Mouse (Mus musculus) cerebellum, postnatal 36 days (tissue): ENCODE results near the gene Camp.

ENCODE experiments used
- DNase-seq, 2 experiments: peaks; one replicate each; pipeline ENCODE4 v3.0.0; 2021 to 2022; ENCODE audit warnings: mixed read lengths in 2 of 2

The Camp gene

DNA sequence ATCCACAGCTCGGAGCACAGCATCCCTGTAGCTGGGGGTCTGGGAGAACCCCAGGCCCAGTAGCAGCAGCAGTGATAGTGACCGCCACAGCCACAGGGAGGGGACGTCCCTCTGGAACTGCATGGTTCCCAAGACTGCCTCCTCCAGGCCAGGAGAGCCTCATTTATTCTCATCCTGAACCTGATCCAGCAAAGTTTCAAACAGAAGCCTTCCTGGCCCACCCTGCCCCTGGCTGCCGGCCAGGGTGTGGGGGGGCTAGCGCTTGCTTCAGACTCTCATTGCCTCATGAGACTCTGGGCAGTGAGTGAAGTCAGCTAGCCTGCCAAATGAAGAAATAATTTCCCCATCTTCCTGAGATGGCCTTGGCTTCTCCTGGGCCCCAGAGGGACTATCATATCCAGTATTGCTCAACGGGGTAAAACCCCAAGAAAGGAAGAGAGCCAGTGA is at the start of gene Camp:
TSS of gene Camp (minus strand) at position 306 of the 447 bp plus-strand sequence.
- no peak for DNase-seq

DNA sequence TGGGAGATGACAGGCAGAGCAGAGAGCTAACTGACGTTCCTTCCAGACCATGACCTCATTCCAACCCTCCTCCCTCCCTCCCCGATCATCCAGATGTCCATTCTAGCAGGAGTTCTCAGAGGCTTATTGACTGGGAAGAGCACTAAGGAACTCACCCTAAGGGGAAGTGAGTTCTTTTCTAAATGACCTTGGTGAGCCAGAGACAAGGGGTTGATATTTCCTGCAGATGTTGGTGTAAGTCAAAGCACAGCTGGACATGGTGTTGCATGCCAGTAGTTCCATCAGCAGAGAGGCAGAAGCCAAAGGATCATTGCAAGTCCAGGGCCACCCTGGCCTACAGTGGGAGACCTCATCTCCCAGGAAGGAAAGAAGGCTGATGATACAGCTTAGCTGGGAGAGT is 48.6 kb upstream of the Camp start:
- no peak for DNase-seq

DNA sequence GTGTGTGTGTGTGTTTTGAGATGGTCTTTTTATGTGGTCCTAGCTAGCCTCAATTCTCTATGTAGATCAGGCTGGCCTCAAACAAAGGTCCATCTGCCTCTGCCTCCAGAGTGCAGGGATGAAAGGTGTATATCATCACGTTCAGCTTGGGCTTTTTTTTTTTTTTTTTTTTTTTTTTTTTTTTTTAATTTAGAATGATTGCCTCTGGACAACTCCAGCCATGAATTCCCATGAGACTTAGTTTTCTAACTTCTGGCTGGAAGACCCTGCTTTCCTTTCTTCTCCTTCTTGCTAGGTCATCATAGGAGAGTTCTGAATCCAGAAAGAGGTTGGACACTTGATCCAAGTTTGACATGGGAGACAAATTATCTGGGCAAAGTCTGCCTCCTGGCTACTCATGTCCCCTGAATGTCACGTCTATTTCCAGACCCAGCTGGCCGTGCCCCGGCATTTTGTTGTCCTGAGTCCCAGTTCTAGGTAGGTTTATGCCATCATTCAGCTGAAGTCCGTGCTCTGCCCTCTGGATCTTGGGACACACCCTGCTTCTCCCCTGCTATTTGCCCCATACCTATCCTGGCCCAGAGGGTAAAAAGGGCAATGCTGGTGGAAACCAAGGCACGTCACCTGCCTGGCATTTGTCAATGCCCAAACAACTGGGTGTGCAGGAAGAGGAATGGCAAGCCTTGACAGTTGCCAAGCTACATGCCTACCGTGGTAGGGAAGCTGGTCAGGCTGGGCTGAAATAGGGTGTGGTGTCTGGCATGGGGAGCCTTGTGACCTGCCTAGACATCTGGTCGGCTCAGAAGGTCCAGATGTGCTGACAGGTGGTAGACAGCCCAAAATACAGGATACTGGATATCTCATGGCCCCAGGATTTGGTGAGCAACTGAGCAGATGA is 47.1 kb upstream of the Camp start:
- DNase-seq: no peak

DNA sequence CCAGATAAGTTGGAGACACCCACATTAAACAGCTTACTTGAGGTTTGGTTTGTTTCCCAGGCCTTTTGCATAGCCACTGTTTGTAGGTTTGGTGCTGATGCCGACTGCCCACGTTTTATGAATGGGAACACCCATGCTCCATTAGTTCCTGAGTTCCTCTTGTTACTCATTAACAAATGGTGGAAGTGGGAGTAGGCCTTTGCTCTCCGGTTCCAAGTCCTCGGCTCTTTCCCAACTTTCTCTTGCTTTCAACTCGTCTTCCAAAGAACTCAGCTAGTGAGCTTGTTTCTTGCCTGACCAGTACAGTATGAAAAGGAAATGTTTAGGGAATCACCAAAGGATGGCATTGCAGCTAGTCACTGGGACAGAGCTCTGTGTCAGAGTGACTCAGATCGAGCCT is 46.2 kb upstream of the Camp start:
- no peak for DNase-seq

DNA sequence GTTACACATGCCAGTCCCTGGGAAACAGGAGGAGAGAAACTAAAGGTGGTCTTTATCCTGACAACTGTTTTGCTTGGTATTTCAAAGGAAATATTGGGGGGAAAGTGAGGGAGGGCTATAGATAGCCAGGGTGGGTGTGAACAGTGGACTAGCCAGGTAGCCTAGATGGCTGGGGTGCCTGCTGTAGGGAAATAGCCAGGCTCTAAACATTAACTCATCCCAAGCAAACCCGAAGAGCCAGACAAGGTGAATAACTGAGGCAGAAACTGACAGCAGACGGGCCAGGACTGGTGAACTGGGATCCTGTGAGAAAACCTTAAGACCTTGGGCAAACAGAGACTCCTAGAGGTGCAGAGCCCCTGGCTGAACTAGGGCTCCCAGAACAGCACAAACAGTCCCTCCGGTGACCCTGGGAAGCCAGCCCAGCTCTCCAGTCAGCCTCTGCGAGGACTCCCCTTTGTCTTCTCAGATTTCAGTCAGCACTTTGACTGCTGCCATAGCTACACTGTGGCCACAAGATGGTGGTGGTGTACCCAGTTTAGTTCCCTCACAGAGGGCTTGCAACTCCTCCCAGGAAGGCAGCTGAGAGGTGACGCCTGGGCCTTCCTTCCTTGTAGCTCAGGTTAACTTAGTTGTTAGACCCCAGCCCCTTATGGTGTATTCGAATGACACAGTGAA is 45.1 kb upstream of the Camp start:
- peak; percentile 41 to 44 for DNase-seq

DNA sequence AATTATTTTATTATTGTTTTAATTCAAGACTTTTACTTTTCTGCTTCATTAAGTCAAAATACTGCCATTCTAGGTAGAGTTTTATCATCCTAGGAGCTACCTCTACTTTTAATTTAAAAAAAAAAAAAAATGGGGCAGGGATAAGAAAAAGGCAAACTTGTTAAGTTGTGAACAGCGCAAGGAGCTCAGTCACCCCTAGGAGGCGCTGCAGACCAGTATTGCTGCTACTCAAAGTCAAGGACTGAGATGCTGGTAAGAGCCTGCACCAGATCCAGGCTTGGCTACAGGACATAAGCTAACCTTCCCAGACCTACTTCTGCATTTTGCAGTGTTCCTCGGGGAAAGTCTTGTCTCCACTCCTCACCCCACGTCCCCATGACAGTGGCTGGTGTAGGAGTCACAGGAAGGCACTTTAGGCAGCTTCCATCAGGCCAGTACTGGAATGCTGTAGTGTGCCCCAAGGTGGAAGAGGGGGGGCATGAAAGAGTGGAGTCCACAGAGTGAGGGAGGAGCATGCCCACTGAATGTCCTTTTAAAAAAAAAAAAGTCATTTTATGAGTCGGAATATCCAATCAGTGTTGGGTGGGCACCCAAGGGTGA is 43.3 kb upstream of the Camp start:
- peak; percentile 85 to 86 for DNase-seq

DNA sequence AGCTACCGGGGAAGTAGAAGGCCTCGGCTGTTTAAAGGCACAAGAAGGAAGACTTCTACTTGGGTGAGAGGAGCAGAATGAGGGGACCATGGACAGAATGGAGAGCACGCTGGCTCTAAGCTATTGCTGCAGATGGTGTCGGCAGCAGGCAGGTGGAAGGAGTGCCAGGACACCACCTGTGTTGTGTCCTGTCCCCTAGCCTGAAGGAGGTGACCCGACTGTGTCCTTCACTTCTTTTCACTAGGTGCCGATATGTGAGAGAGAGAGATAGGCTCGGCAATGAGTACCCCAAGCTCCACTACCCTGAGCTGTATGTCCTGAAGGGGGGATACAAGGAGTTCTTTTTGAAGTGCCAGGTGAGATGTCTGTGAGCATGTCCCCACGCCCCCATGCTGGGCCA is 42.1 kb upstream of the Camp start:
- peak; percentile 46 to 52 for DNase-seq

DNA sequence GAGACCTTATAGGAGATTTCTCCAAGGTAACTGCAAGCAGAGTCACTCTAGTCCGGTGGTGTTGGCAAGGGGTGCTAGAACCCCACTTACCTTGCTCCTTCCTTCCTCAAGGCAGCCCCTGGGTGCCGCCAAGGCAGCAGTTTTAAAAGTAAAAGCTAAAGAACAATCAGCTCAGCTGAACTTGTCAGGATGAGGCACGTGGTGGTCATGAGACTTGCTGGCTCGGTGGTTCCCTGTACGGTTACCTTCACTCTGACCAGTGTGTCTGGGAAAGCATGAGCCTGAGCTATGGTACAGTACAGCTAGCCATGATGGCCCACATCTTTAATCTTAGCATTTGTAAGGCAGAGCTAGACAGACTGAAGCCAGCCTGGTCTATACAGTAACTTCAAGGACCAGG is 37.9 kb upstream of the Camp start:
- DNase-seq: no peak

DNA sequence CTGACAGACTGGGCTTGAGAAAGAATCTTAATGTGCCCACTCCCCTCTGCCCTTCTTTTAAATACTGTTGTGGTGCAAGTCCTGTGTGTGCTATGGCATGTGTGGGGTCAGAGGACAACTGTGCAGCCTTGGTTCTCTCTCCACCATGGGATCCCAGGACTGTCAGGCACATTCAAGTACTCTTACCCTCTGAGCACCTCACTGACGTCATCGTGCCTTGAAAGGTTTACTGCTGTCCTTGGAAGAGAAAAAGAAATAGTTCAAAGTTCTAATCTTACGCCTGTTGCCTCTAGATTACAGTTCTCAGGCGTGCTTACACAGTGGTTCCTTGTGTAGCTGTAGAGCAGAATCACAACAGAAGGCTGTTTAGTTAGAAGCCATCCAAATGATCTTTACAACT is 36.8 kb upstream of the Camp start:
- no peak for DNase-seq

DNA sequence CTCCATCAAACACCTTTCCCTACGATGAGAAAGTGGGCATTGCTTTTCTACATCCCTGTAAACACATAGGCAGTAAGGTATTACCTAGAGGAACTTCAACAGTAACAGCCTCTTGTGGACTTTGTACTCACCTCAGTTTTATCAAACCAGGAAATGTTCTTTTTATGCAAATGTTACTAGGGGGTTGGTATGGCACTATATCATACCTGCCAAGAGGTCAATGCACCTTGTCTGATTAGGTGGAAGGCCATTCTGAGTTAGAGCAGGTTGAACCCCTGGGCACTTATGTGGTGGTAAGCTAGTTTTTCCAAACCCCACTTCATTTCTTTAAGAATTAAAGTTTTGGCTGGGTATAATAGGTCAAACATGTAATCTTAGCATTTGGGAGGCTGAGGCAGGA is 29.9 kb upstream of the Camp start:
- no peak for DNase-seq

DNA sequence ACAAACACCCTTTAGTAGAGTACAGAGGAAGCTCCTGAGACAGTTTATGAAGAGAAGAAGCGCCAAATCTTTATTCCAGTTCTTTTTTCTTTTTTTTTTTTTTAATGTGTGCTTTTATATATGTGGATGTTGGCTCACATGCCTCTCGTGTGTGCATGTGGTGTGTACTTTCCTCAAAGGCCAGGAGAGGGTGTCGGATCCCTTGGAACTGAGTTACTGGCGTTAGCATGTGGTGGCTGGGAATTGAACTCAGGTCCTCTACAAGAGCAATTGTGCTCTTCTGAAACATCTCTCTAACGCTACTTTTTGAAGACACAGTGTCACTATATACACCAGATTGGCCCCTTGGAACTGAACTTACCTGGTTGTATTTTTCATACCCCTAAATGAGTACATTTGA is 28.2 kb upstream of the Camp start:
- DNase-seq: no peak

DNA sequence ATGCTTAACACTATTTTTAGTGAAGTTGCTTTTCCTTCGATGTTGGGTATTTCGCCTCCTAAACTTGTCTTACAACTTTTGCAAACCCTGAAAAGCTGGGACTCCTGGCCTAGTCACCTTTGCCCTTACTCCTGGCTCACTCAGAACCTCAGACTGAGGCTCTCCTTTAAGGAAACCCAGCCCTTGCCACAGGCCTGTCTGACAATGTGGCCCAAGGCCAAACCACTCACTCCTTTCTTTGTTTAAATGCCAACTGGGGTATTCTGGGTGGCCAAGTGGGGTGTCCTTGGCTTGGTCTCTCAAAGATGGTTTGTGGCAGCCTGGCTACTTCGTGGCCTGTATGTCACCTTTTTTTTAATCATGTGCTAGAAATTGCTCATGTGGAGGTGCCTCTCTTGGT is 27.3 kb upstream of the Camp start:
- no peak for DNase-seq

DNA sequence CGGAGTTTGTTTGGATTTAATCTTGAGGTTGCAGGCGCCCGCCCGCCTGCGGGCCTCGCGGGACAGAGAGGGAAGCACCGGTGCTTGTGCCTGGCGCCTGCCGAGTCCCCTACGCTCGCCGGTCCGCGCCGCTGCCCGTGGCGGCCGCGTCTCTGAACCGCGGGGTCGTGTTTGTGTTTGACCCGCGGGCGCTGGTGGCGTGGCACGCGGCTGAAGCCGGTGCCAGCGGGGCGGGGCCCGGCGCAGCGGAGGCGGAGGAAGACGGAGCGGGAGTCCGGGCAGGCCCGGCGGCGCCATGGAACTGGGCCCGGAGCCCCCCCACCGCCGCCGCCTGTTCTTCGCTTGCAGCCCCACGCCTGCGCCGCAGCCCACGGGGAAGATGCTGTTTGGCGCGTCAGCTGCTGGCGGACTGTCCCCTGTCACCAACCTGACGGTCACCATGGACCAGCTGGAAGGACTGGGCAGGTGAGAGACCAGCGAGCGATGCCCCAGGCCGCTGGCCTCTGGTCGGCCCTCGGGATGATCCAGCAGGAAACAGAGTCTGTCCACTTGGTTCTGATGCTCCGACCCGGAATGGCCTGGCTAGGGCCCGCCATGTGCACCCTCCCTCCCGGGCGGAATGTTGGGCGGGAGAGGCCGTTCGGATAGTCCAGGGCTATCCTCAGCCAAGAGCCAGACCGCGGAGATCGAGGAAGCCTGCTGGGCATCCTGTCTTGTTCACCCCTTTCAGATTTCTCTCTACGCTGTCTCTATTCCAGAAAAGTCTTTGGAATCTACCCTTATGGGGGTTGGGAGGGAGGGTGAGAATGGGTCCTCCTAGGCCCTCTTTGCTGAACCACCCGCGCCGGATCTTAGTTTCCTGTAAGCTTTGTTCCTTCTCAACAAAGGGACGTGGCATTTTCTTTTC is 26.5 kb upstream of the Camp start:
- peak; percentile 68 to 80 for DNase-seq

DNA sequence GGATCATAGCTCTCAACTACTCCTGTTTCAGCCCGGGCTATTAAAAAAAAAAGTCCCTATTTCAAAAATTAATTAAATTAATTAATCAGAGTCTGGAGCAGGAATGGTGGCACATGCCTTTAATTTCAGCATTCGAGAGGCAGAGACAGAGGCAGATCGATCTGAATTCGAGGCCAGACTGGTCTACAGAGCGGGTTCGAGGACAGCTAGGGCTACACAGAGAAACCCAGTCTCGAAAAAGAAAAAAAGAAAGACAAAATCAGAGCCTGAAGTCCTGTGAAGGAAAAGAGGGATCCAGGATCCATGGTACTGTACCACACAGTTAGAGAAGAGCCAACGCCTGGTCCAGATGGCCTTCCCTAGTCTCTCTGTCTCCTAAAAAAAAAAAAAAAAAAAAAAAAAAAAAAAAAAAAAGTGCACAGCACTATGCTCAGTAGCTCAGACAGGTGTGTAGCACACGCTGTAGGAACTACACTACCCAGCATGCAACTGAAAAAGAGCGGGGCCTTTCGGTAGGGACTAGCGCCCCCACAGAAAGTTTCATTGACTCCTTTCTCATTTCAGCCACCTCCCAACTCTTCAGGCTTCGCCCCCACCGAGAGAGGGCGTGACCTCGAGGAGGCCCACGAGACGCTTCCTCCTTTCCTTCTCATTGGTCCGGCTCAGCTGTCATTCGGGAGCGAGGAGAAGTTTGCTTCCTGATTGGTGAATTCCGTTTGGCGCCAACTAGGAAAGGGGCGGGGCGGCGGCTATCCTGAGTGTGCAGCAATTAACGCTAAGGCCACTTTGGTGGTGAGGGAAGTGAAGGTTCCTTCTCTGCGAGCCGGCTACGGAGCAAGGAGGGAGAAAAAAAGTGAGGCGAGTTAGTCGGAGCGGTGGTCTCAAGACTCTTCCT is 25.6 kb upstream of the Camp start, which contains the start of gene Cdc25a:
TSS of gene Cdc25a (plus strand) at position 783 of the 895 bp plus-strand sequence.
- peak; percentile 97 to 98 for DNase-seq

DNA sequence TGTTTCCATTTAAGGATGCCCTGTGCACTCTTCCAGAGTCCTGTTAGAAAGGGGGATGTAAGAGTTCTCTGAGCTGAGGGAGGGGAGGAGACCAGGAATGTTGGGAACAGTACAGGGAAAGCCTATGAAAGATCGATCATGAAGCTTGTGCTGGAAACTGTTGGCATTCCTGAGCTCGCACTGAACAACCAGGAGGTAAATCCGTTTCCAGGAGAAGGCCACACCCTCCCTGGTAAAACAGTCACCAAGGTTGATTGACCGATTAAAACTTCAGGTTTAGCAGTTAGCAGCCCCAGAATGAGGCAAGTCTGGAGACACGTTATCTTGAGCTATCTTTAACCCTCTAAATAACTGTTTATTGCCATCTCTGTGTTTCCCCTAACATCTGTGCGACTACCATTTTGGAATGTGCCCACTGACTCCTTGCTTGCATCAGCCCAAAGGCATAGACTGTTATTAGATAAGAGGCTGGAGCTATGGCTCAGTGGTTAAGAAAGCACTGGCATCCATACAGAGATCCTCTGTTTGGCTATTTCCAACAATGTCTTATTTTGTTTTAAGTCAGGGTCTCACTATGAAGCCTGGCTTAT is 21.7 kb upstream of the Camp start:
- DNase-seq: no peak

DNA sequence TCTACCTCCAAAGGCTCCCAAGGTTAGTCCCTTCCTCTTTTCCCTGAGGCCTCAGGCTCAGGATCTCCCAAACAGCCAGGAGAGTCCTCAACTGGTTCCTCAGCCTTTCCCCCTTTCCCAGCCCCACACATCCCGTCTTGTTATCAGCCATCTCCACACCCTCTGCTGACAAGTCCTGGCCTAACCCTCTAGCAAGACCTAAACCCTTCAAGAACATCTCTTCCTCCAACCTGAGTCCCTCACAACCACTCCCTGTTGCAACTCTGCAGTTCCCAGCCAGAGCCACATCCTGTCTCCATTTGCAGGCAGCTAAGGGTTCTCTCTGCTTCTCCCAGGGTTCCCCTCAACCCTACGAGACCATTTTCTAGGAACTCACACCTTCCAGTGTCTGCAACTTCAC is 16.8 kb upstream of the Camp start:
- no peak for DNase-seq

DNA sequence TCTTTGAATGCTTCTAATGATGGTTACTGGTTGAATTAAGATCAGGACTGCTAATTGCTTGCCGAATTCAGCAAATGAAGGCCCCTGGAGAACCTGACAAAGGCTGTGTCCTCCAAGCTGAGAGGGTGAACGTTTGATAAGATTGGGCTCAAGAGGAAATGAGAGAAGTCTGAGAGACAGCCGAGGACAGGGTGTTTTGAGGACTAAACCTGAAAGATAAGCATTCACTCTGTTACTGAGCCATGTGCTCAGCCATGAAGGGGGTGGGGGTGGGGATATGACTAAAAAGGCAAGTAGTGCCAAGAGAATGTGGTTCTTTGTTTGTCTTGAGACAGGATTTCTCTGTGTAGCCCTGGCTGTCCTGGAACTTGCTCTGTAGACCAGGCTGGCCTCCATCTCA is 13.7 kb upstream of the Camp start:
- DNase-seq: no peak

DNA sequence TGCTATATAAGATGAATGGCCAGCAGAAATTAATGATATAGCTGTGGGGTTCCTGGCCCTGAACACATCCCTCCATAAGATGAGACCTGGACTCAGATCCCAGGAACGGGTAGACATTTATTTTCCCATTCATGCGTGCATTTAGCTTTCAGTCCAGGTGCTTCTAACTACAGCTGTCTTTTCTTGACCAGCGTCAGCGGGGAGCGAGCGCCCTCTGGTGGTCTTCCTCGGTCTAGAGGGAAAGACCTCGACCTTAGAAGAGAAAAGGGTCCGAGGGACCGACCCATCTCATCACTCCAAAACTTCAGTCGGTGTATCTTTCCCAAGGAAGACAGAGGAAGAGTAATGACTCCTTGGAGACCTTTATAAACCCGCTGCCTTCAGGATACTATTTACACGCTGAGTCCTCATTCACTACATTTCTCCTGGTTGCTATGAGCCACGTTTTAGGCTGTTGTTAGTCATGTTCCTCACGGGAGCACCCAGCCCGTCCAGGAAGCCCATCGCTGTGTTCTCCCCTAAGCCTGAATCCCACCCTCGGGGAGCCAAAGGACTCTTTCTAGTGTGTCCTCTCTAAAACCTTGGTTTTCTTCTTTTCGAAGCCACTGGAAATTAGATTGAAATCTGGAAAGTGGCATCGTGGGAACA is 13.1 kb upstream of the Camp start:
- DNase-seq: peak; percentile 74 to 78

DNA sequence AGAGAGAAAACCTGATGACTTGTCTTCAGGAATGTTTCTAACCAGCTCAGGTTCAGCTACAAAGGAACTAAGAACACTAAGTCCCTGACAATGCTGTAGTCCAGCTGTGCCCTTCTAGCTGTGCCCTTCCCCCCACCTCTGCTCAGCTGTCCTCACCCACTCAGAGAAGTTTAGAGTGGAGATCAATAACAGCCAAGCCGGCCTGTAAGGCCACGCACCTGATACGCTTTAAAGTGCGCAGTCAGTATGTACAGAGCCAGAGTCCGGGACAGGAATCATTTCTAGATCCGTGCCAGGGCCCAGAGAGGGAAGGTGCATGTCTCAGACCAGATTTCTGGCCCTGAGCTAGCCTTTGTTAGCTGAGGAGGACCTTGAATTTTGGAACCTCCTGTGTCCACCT is 6.5 kb upstream of the Camp start:
- no peak for DNase-seq

DNA sequence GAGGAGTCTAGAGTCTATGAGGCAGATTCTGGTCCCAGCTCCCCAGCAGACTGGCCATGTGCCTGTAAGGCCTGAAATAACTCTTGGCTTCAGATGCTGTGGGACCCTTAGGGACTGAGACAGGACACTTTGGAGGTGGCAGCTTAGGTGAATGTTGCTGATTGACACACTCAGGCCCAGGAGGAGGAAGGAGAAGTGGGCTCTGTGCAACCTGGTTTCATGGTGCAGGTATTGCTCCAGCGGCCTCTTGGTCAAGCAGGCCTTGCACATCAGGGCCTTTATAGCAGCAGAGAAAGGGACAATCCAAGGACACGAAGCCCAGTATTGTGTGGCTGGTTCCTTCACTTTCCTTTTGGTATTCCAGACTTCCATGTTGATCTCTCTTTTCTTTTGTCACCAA is 4.9 kb upstream of the Camp start:
- no peak for DNase-seq

DNA sequence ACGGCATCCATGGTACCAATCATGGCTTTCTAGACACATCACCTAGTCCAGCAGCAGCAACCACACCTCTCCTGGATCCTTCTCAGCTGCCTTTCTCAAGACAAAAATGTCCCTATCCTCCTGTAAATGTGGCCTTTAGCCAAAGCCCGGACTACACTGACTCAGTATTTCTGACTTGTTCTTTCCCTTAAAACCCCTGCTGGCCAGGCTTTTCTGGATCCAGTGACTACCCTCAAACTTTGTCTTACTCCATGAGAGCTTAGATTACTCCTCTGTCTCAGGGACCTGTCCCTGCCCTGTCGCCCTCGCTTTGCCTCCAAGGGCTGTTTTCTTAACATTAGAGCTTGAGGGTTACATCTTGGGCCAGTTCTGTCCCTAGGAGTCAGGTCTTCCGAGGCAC is 682 bp upstream of the Camp start:
- no peak for DNase-seq
